Mouse (Mus musculus) midbrain, embryonic 14.5 days (tissue): ENCODE data around the gene Ier3. TPM values are rescaled to one million over a fixed set of nuclear protein-coding genes. Genes with fewer than 3 reads are reported as not detected.
A peak's percentile ranks its signal among the peaks of the same experiment; 100 is the strongest.

ENCODE experiments used
- ATAC-seq: fragments of 200-750 bp; cut with Nextera tagmentation; 2 replicates; pipeline ENCODE4 v1.8.0; 2017; ENCODE audit warnings: moderate number of reproducible peaks, moderate library complexity; ENCODE audit not compliant: low FRiP score, low TSS enrichment
- DNase-seq: peaks from one replicate; pipeline ENCODE4 v3.0.0-alpha.2; 2015
- H3K27ac ChIP-seq: fragments of 300-500 bp; sonication (generic); replicated peaks from 2 replicates; pipeline ENCODE4 v1.5.1; 2014; ENCODE audit warnings: mild to moderate bottlenecking, low read depth, low read length, moderate library complexity
- H3K27me3 ChIP-seq: fragments of 300-500 bp; sonication (generic); 2 replicates; pipeline ENCODE4 v1.6.1; 2014; ENCODE audit warnings: low read length, control low read depth, mixed read lengths; ENCODE audit not compliant: control insufficient read depth, insufficient read depth
- H3K36me3 ChIP-seq: fragments of 300-500 bp; sonication (generic); 2 replicates; pipeline ENCODE4 v1.6.1; 2014; ENCODE audit warnings: low read length, control low read depth; ENCODE audit not compliant: control insufficient read depth, insufficient read depth
- H3K4me1 ChIP-seq: fragments of 300-500 bp; sonication (generic); 2 replicates; pipeline ENCODE4 v1.6.1; 2014; ENCODE audit warnings: mild to moderate bottlenecking, antibody characterized with exemption, low read length, control low read depth; ENCODE audit not compliant: control insufficient read depth, insufficient read depth
- H3K4me2 ChIP-seq: fragments of 300-500 bp; sonication (generic); 2 replicates; pipeline ENCODE4 v1.6.1; 2014; ENCODE audit warnings: mild to moderate bottlenecking, low read length, moderate library complexity
- H3K4me3 ChIP-seq: fragments of 300-500 bp; sonication (generic); replicated peaks from 2 replicates; pipeline ENCODE4 v1.5.1; 2014; ENCODE audit warnings: low read depth, low read length
- H3K9ac ChIP-seq: fragments of 300-500 bp; sonication (generic); replicated peaks from 2 replicates; pipeline ENCODE4 v1.6.1; 2014; ENCODE audit warnings: mild to moderate bottlenecking, low read length, moderate library complexity
- H3K9me3 ChIP-seq: fragments of 300-500 bp; sonication (generic); 2 replicates; pipeline ENCODE4 v1.6.1; 2016; ENCODE audit warnings: low read length, control low read depth, mixed read lengths; ENCODE audit not compliant: control insufficient read depth
- WGBS: fragments of 180-500 bp; shearing (Covaris S2); extraction: QIAGEN DNeasy Blood & Tissue Kit; methylation state at CpG from one replicate; pipeline ENCODE4 v1.1.7; 2014; 5-methylcytosine and 5-hydroxymethylcytosine counted together
- polyA plus RNA-seq: library from polyadenylated mRNA; unstranded; fragments of >200 nt; fragmentation: Nextera tagmentation; extraction: Ambion mirVana; gene quantifications from 2 replicates; pipeline ENCODE4 v1.2.1, GENCODE M21; 2014

The Ier3 gene
- polyA plus RNA-seq, result 3.3 and 4.0 TPM in 2 replicates

GRCm38 (mm10) chr17:35821439-35822430 lies at the start of gene Ier3:
Gene Ier3 (plus strand): TSS chr17:35821684.
- ATAC-seq (no peak), DNase-seq (peak; percentile 73)
- Histone ChIP-seq H3K4me2 (peak within 1 kb of the TSS; percentile 75), H3K4me1 (peaks cover 24% of the 10 kb centered on the region), H3K27ac (0 out of 2 replicates have a peak within 1 kb of the TSS, but pooled peaks have one; percentile 83), H3K9ac (peak within 1 kb of the TSS; percentile 69), H3K4me3 (peak within 1 kb of the TSS; percentile 66), H3K27me3 (0 out of 2 replicates have a peak, but pooled peaks cover 4% of the 10 kb centered on the region), H3K9me3 (no peaks in the 10 kb centered on the region), H3K36me3 (peaks cover 16% of the 10 kb centered on the region)
- WGBS, result under 1% methylated on average over 62 of the region's 62 CpGs

- no peaks in the 10 kb centered on the region for H3K27me3 ChIP-seq
- no peaks in the 10 kb centered on the region for H3K4me1 ChIP-seq
- no peaks in the 10 kb centered on the region for H3K36me3 ChIP-seq
- H3K9ac ChIP-seq, result no peak overlapping the region
- no peak overlapping the region for H3K4me3 ChIP-seq
- no peak for ATAC-seq
- no peak overlapping the region for H3K4me2 ChIP-seq
- DNase-seq, result peak; percentile 28
- H3K27ac ChIP-seq, result no peak overlapping the region
- H3K9me3 ChIP-seq, result no peaks in the 10 kb centered on the region
- 70% methylated on average over 13 of the region's 13 CpGs for WGBS
Observed at GRCm38 (mm10) chr17:35776811-35777609, 44.5 kb upstream of the Ier3 start.

GRCm38 (mm10) chr17:35778965-35779364 lies 42.5 kb upstream of the Ier3 start:
- Histone ChIP-seq H3K36me3 (no peaks in the 10 kb centered on the region), H3K27me3 (no peaks in the 10 kb centered on the region), H3K27ac (no peak overlapping the region), H3K4me1 (no peaks in the 10 kb centered on the region), H3K9ac (no peak overlapping the region), H3K4me2 (no peak overlapping the region), H3K4me3 (no peak overlapping the region), H3K9me3 (no peaks in the 10 kb centered on the region)
- DNase-seq (no peak), ATAC-seq (no peak)
- 78% methylated on average over 6 of the region's 6 CpGs for WGBS

- no peak overlapping the region for H3K4me2 ChIP-seq
- DNase-seq, result no peak
- 72% methylated on average over 10 of the region's 10 CpGs for WGBS
- ATAC-seq, result no peak
- H3K27me3 ChIP-seq, result no peaks in the 10 kb centered on the region
- H3K36me3 ChIP-seq, result no peaks in the 10 kb centered on the region
- no peak overlapping the region for H3K27ac ChIP-seq
- H3K4me1 ChIP-seq, result no peaks in the 10 kb centered on the region
- H3K9ac ChIP-seq, result no peak overlapping the region
- no peak overlapping the region for H3K4me3 ChIP-seq
- no peaks in the 10 kb centered on the region for H3K9me3 ChIP-seq
Observed at GRCm38 (mm10) chr17:35779466-35780205, 41.8 kb upstream of the Ier3 start.

- no peaks in the 10 kb centered on the region for H3K27me3 ChIP-seq
- H3K27ac ChIP-seq, result no peak overlapping the region
- no peaks in the 10 kb centered on the region for H3K4me1 ChIP-seq
- DNase-seq (no peak), ATAC-seq (no peak)
- H3K36me3 ChIP-seq, result no peaks in the 10 kb centered on the region
- H3K9me3 ChIP-seq, result no peaks in the 10 kb centered on the region
- H3K4me2 ChIP-seq, result no peak overlapping the region
- WGBS, result 94% methylated on average over 7 of the region's 7 CpGs
- H3K9ac ChIP-seq, result no peak overlapping the region
- no peak overlapping the region for H3K4me3 ChIP-seq
Observed at GRCm38 (mm10) chr17:35780362-35780761, 41.1 kb upstream of the Ier3 start.

GRCm38 (mm10) chr17:35782398-35782797 lies 39.1 kb upstream of the Ier3 start:
- Histone ChIP-seq H3K36me3 (no peaks in the 10 kb centered on the region), H3K4me2 (no peak overlapping the region), H3K27ac (no peak overlapping the region), H3K4me3 (no peak overlapping the region), H3K27me3 (no peaks in the 10 kb centered on the region), H3K9ac (no peak overlapping the region), H3K4me1 (no peaks in the 10 kb centered on the region), H3K9me3 (no peaks in the 10 kb centered on the region)
- 65% methylated on average over 2 of the region's 2 CpGs for WGBS
- ATAC-seq (no peak), DNase-seq (peak; percentile 35)

GRCm38 (mm10) chr17:35782924-35783323 lies 38.6 kb upstream of the Ier3 start:
- Histone ChIP-seq H3K27ac (no peak overlapping the region), H3K4me3 (no peak overlapping the region), H3K9me3 (no peaks in the 10 kb centered on the region), H3K4me1 (no peaks in the 10 kb centered on the region), H3K27me3 (no peaks in the 10 kb centered on the region), H3K36me3 (no peaks in the 10 kb centered on the region), H3K9ac (no peak overlapping the region), H3K4me2 (no peak overlapping the region)
- DNase-seq, result no peak
- no peak for ATAC-seq
- 94% methylated on average over 5 of the region's 5 CpGs for WGBS

GRCm38 (mm10) chr17:35783944-35784343 lies 37.5 kb upstream of the Ier3 start:
- Histone ChIP-seq H3K9me3 (no peaks in the 10 kb centered on the region), H3K9ac (no peak overlapping the region), H3K27ac (no peak overlapping the region), H3K4me2 (no peak overlapping the region), H3K36me3 (no peaks in the 10 kb centered on the region), H3K27me3 (no peaks in the 10 kb centered on the region), H3K4me1 (no peaks in the 10 kb centered on the region), H3K4me3 (no peak overlapping the region)
- 78% methylated on average over 6 of the region's 6 CpGs for WGBS
- ATAC-seq (no peak), DNase-seq (peak; percentile 2)
